Mouse (Mus musculus) stomach, postnatal 0 days (tissue): Measurements from ENCODE around the gene Gm8773. TPM values are rescaled to one million over a fixed set of nuclear protein-coding genes. Genes with fewer than 3 reads are reported as not detected.

Experiments used
- ATAC-seq: fragments of 200-750 bp; cut with Nextera tagmentation; 2 replicates; pipeline ENCODE4 v1.8.0; 2017; ENCODE audit not compliant: low FRiP score, low TSS enrichment
- DNase-seq: peaks from one replicate; pipeline ENCODE4 v3.0.0-alpha.2; 2016; ENCODE audit warnings: low spot score
- H3K27ac ChIP-seq: fragments of 300-500 bp; sonication (generic); replicated peaks from 2 replicates; pipeline ENCODE4 v1.5.1; 2014; ENCODE audit warnings: mild to moderate bottlenecking, control low read depth
- H3K27me3 ChIP-seq: fragments of 300-500 bp; sonication (generic); 2 replicates; pipeline ENCODE4 v1.6.1; 2014; ENCODE audit warnings: low read length; ENCODE audit not compliant: control insufficient read depth, insufficient read depth
- H3K36me3 ChIP-seq: fragments of 300-500 bp; sonication (generic); 2 replicates; pipeline ENCODE4 v1.6.1; 2014; ENCODE audit warnings: low read length, mixed read lengths; ENCODE audit not compliant: control insufficient read depth, insufficient read depth
- H3K4me1 ChIP-seq: fragments of 300-500 bp; sonication (generic); replicated peaks from 2 replicates; pipeline ENCODE4 v1.6.1; 2014; ENCODE audit warnings: antibody characterized with exemption; ENCODE audit not compliant: control insufficient read depth, insufficient read depth
- H3K4me2 ChIP-seq: fragments of 300-500 bp; sonication (generic); replicated peaks from 2 replicates; pipeline ENCODE4 v1.6.1; 2014; ENCODE audit warnings: low read depth, mild to moderate bottlenecking, control low read depth, moderate library complexity
- H3K4me3 ChIP-seq: fragments of 300-500 bp; sonication (generic); 2 replicates; pipeline ENCODE4 v1.5.1; 2014; ENCODE audit warnings: low read depth, low read length, control low read depth
- H3K9ac ChIP-seq: fragments of 300-500 bp; sonication (generic); 2 replicates; pipeline ENCODE4 v1.6.1; 2014; ENCODE audit warnings: mild to moderate bottlenecking, low read length, control low read depth, mixed read lengths
- H3K9me3 ChIP-seq: fragments of 300-500 bp; sonication (generic); 2 replicates; pipeline ENCODE4 v1.6.1; 2016; ENCODE audit warnings: low read length; ENCODE audit not compliant: control insufficient read depth
- CTCF ChIP-seq: IDR thresholded peaks from 2 replicates; pipeline ENCODE4 v1.5.1; 2016; ENCODE audit warnings: antibody characterized with exemption, low read depth, mild to moderate bottlenecking, moderate library complexity
- EP300 ChIP-seq: optimal IDR thresholded peaks from 2 replicates; pipeline ENCODE3; 2016; ENCODE audit warnings: antibody characterized with exemption
- WGBS: fragments of 180-500 bp; shearing (Covaris S2); extraction: QIAGEN DNeasy Blood & Tissue Kit; methylation state at CpG from one replicate; pipeline ENCODE4 v1.1.7; 2014; 5-methylcytosine and 5-hydroxymethylcytosine counted together
- polyA plus RNA-seq: library from polyadenylated mRNA; unstranded; fragments of >200 nt; fragmentation: Nextera tagmentation; extraction: Ambion mirVana; gene quantifications from 2 replicates; pipeline ENCODE4 v1.2.1, GENCODE M21; 2015

Gm8773 gene
- polyA plus RNA-seq, 1 experiment from 2014 or later, result 0.98 TPM

DNA sequence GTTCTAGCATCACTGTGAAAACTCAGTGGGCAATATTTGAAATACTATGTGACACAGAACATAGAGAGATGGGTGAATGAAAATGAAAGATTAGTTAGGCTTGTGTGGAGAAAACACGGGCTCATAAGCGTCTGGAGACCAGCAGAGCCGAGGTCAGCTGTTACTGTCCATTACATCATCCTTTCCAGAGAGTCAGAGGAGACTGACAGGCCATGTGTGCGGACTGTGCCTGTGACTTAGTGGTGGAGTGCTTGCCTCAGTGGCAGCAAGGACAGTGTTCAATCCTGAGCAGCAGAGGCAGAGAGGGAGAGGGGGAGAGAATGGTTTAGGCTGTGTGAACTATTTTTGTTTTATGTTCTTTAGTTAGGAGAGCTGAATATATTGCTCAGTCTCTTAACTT, 44.7 kb downstream of the Gm8773 start:
- no peaks in the 10 kb centered on the region for H3K4me1 ChIP-seq
- no peak for TF ChIP-seq EP300
- no peak for TF ChIP-seq CTCF
- H3K9me3 ChIP-seq, result no peaks in the 10 kb centered on the region
- DNase-seq, result no peak
- H3K9ac ChIP-seq, result no peak overlapping the region
- no peak overlapping the region for H3K27ac ChIP-seq
- H3K4me2 ChIP-seq, result no peak overlapping the region
- H3K36me3 ChIP-seq, result no peaks in the 10 kb centered on the region
- no peaks in the 10 kb centered on the region for H3K27me3 ChIP-seq
- no peak for ATAC-seq
- no peak overlapping the region for H3K4me3 ChIP-seq
- 62% methylated on average over 4 of the region's 4 CpGs for WGBS

DNA sequence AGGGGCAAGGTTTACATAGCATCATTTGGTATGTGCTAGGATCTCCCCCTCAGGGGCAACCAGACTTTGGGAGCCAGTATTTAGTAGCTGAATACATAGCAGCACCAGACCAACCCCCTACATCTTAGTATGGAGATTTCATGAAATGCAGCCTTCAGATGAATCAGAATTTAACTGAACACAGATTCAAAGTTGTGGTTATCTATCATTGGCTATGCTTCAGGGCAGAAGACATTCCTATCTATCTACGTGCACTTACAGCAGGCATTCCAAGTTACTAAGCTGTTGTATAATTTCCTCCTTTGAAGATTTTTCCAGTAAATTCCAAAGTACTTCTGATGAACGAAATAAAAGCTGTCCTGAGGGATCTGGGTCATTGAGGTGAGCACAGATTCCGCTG, 51.9 kb downstream of the Gm8773 start:
- WGBS, result 67% methylated on average over 3 of the region's 3 CpGs
- TF ChIP-seq EP300 (no peak), CTCF (no peak)
- DNase-seq, result no peak
- no peaks in the 10 kb centered on the region for H3K9me3 ChIP-seq
- H3K4me3 ChIP-seq, result no peak overlapping the region
- H3K9ac ChIP-seq, result no peak overlapping the region
- no peak overlapping the region for H3K4me2 ChIP-seq
- no peaks in the 10 kb centered on the region for H3K4me1 ChIP-seq
- H3K27ac ChIP-seq, result no peak overlapping the region
- no peaks in the 10 kb centered on the region for H3K36me3 ChIP-seq
- no peak for ATAC-seq
- no peaks in the 10 kb centered on the region for H3K27me3 ChIP-seq

Other genes starting within 250 kb of the Gm8773 start
- gene Cdk14, start 153.5 kb upstream of the Gm8773 start, polyA plus RNA-seq, result 5.9 and 6.1 TPM in 2 replicates
- not detected in 2 replicates for gene 1700015F17Rik, start 94.7 kb upstream of the Gm8773 start, polyA plus RNA-seq
- gene Cldn12, start 58.8 kb upstream of the Gm8773 start, polyA plus RNA-seq, result 12.8 and 13.9 TPM in 2 replicates
- gene Gtpbp10, start 14.3 kb upstream of the Gm8773 start, polyA plus RNA-seq, result 12.6 and 13.2 TPM in 2 replicates
- gene Cfap69, start 90.4 kb downstream of the Gm8773 start, polyA plus RNA-seq, result 7.2 and 8.1 TPM in 2 replicates
- 4.2 and 5.0 TPM in 2 replicates for gene Steap2, start 120.8 kb downstream of the Gm8773 start, polyA plus RNA-seq
- 10.8 and 11.8 TPM in 2 replicates for gene Steap1, start 175.5 kb downstream of the Gm8773 start, polyA plus RNA-seq